Mouse (Mus musculus): ENCODE results near the gene Gnat1. TPM values are rescaled to one million over a fixed set of nuclear protein-coding genes. Genes with fewer than 3 reads are reported as not detected.
"Not testable (repeated sequence)": the region's sequence is repeated elsewhere in the genome, so short reads cannot be mapped to it uniquely, and the experiment has no call there.

Gene Gnat1
- polyA plus RNA-seq, 1 experiment from 2014 or later, result 1.9 TPM

GRCm38 (mm10) chr9:107682405-107682804 is 2.9 kb upstream of the Gnat1 start:
- H3K9ac ChIP-seq, result no peak overlapping the region
- no peak for ATAC-seq
- WGBS, result 79% methylated on average over 20 of the region's 20 CpGs

GRCm38 (mm10) chr9:107678861-107679260 is 651 bp downstream of the Gnat1 start:
- Histone ChIP-seq H3K9me3 (no peaks in the 10 kb centered on the region), H3K4me3 (replicated peaks) (no peak overlapping the region), H3K27me3 (replicated peaks) (peaks cover 32% of the 10 kb centered on the region), H3K4me1 (replicated peaks) (peaks cover 12% of the 10 kb centered on the region), H3K4me2 (replicated peaks) (no peak overlapping the region), H3K27ac (no peak overlapping the region), H3K9ac (no peak overlapping the region), H3K36me3 (no peaks in the 10 kb centered on the region)
- no peak for ATAC-seq
- 92% methylated on average over 2 of the region's 2 CpGs for WGBS

More at GRCm38 (mm10) chr9:107682405-107682804, 2.9 kb upstream of the Gnat1 start:
- Histone ChIP-seq H3K4me1 (replicated peaks) (no peaks in the 10 kb centered on the region), H3K36me3 (peaks cover 9% of the 10 kb centered on the region), H3K27ac (no peak overlapping the region), H3K4me3 (replicated peaks) (no peak overlapping the region), H3K9me3 (no peaks in the 10 kb centered on the region), H3K27me3 (replicated peaks) (peaks cover 3% of the 10 kb centered on the region), H3K4me2 (replicated peaks) (no peak overlapping the region)

GRCm38 (mm10) chr9:107677819-107678526 is 1.5 kb downstream of the Gnat1 start:
- not testable (repeated sequence) for H3K4me3 ChIP-seq (replicated peaks)

GRCm38 (mm10) chr9:107677091-107677784 is 2.3 kb downstream of the Gnat1 start:
- Histone ChIP-seq H3K27me3 (replicated peaks) (peaks cover 32% of the 10 kb centered on the region), H3K36me3 (no peaks in the 10 kb centered on the region), H3K9ac (no peak overlapping the region), H3K4me3 (replicated peaks) (no peak overlapping the region), H3K27ac (no peak overlapping the region), H3K4me1 (replicated peaks) (peaks cover 12% of the 10 kb centered on the region), H3K9me3 (no peaks in the 10 kb centered on the region), H3K4me2 (replicated peaks) (no peak overlapping the region)
- 20% methylated on average over 17 of the region's 17 CpGs for WGBS
- no peak for ATAC-seq

More at GRCm38 (mm10) chr9:107677819-107678526, 1.5 kb downstream of the Gnat1 start:
- H3K9me3 ChIP-seq; ATAC-seq; H3K36me3 ChIP-seq; H3K27ac ChIP-seq; H3K9ac ChIP-seq; H3K4me2 ChIP-seq (replicated peaks): not testable (repeated sequence)
- 41% methylated on average over 14 of the region's 14 CpGs for WGBS
- peaks cover 32% of the 10 kb centered on the region for H3K27me3 ChIP-seq (replicated peaks)
- H3K4me1 ChIP-seq (replicated peaks), result peaks cover 12% of the 10 kb centered on the region

- Histone ChIP-seq H3K9ac (peak overlapping the region; percentile 29; the same call in 1 of the 2 replicates), H3K4me1 (replicated peaks) (peaks cover 12% of the 10 kb centered on the region), H3K27ac (no peak overlapping the region), H3K27me3 (replicated peaks) (peaks cover 32% of the 10 kb centered on the region), H3K4me2 (replicated peaks) (peak overlapping the region; percentile 75), H3K9me3 (no peaks in the 10 kb centered on the region), H3K4me3 (replicated peaks) (peak overlapping the region; percentile 31), H3K36me3 (no peaks in the 10 kb centered on the region)
- ATAC-seq, result peak; percentile 40
- WGBS, result 3% methylated on average over 25 of the region's 25 CpGs
Measured at GRCm38 (mm10) chr9:107676302-107676701, 3.2 kb downstream of the Gnat1 start.

GRCm38 (mm10) chr9:107675671-107676301 is 3.7 kb downstream of the Gnat1 start:
- H3K27ac ChIP-seq, result no peak overlapping the region
- H3K4me1 ChIP-seq (replicated peaks), result peaks cover 12% of the 10 kb centered on the region
- peak overlapping the region; percentile 29; the same call in 1 of the 2 replicates for H3K9ac ChIP-seq
- no peaks in the 10 kb centered on the region for H3K36me3 ChIP-seq
- H3K27me3 ChIP-seq (replicated peaks), result peaks cover 32% of the 10 kb centered on the region
- H3K9me3 ChIP-seq, result no peaks in the 10 kb centered on the region
- peak; percentile 79 for ATAC-seq
- peak overlapping the region; percentile 31 for H3K4me3 ChIP-seq (replicated peaks)
- peak overlapping the region; percentile 75 for H3K4me2 ChIP-seq (replicated peaks)
- 1% methylated on average over 39 of the region's 39 CpGs for WGBS

GRCm38 (mm10) chr9:107674609-107675429 is 4.7 kb downstream of the Gnat1 start:
- Histone ChIP-seq H3K27ac (no peak overlapping the region), H3K9me3 (no peaks in the 10 kb centered on the region), H3K4me3 (replicated peaks) (no peak overlapping the region), H3K4me1 (replicated peaks) (peaks cover 12% of the 10 kb centered on the region), H3K27me3 (replicated peaks) (peaks cover 32% of the 10 kb centered on the region), H3K4me2 (replicated peaks) (no peak overlapping the region), H3K9ac (no peak overlapping the region), H3K36me3 (no peaks in the 10 kb centered on the region)
- WGBS, result 66% methylated on average over 9 of the region's 9 CpGs
- no peak for ATAC-seq

GRCm38 (mm10) chr9:107670259-107670658 is 9.3 kb downstream of the Gnat1 start:
- no peaks in the 10 kb centered on the region for H3K36me3 ChIP-seq
- no peak overlapping the region for H3K4me3 ChIP-seq (replicated peaks)
- WGBS, result 66% methylated on average over 5 of the region's 5 CpGs
- no peak overlapping the region for H3K27ac ChIP-seq
- no peak overlapping the region for H3K4me2 ChIP-seq (replicated peaks)
- peaks cover 21% of the 10 kb centered on the region for H3K27me3 ChIP-seq (replicated peaks)
- ATAC-seq, result no peak
- H3K9ac ChIP-seq, result no peak overlapping the region
- H3K4me1 ChIP-seq (replicated peaks), result peaks cover 23% of the 10 kb centered on the region
- H3K9me3 ChIP-seq, result no peaks in the 10 kb centered on the region

- H3K27me3 ChIP-seq (replicated peaks), result peaks cover 14% of the 10 kb centered on the region
- H3K36me3 ChIP-seq, result no peaks in the 10 kb centered on the region
- H3K27ac ChIP-seq, result no peak within 1 kb of the TSS
- no peak for ATAC-seq
- WGBS, result 89% methylated on average over 9 of the region's 9 CpGs
- no peak within 1 kb of the TSS for H3K4me2 ChIP-seq (replicated peaks)
- no peak within 1 kb of the TSS for H3K4me3 ChIP-seq (replicated peaks)
- no peak within 1 kb of the TSS for H3K9ac ChIP-seq
- no peaks in the 10 kb centered on the region for H3K9me3 ChIP-seq
- peaks cover 23% of the 10 kb centered on the region for H3K4me1 ChIP-seq (replicated peaks)
Measured at GRCm38 (mm10) chr9:107669480-107669945, 10.0 kb downstream of the Gnat1 start, which contains the start of gene Slc38a3. TSS of gene Slc38a3 (minus strand) at chr9:107669530.

GRCm38 (mm10) chr9:107668916-107669315 is 10.6 kb downstream of the Gnat1 start:
- Histone ChIP-seq H3K27me3 (replicated peaks) (peaks cover 12% of the 10 kb centered on the region), H3K4me2 (replicated peaks) (no peak overlapping the region), H3K9ac (no peak overlapping the region), H3K27ac (no peak overlapping the region), H3K4me1 (replicated peaks) (peaks cover 23% of the 10 kb centered on the region), H3K4me3 (replicated peaks) (no peak overlapping the region), H3K36me3 (no peaks in the 10 kb centered on the region), H3K9me3 (no peaks in the 10 kb centered on the region)
- ATAC-seq, result 0 out of 2 replicates have a peak, but pooled peaks have one; percentile 31
- WGBS, result 71% methylated on average over 3 of the region's 3 CpGs

- H3K4me2 ChIP-seq (replicated peaks), result peak overlapping the region; percentile 97
- no peak overlapping the region for H3K27ac ChIP-seq
- H3K27me3 ChIP-seq (replicated peaks), result peaks cover 12% of the 10 kb centered on the region
- peaks cover 23% of the 10 kb centered on the region for H3K4me1 ChIP-seq (replicated peaks)
- 0 out of 2 replicates have a peak, but pooled peaks have one; percentile 16 for ATAC-seq
- WGBS, result 52% methylated on average over 8 of the region's 8 CpGs
- H3K4me3 ChIP-seq (replicated peaks), result no peak overlapping the region
- H3K9ac ChIP-seq, result no peak overlapping the region
- H3K36me3 ChIP-seq, result no peaks in the 10 kb centered on the region
- no peaks in the 10 kb centered on the region for H3K9me3 ChIP-seq
Measured at GRCm38 (mm10) chr9:107668011-107668410, 11.5 kb downstream of the Gnat1 start.
